Mouse (Mus musculus): ENCODE measurements around the gene Cfap45.

Gene Cfap45

GRCm38 (mm10) chr1:172518013-172518412 is 2.6 kb upstream of the Cfap45 start:
- DNase-seq (ENCODE audit: low read depth, low spot score), result peak; percentile 59

- DNase-seq (ENCODE audit: low read depth, low spot score), result no peak
These were observed 957 bp upstream of the Cfap45 start for GRCm38 (mm10) chr1:172519644-172520043.

DNA sequence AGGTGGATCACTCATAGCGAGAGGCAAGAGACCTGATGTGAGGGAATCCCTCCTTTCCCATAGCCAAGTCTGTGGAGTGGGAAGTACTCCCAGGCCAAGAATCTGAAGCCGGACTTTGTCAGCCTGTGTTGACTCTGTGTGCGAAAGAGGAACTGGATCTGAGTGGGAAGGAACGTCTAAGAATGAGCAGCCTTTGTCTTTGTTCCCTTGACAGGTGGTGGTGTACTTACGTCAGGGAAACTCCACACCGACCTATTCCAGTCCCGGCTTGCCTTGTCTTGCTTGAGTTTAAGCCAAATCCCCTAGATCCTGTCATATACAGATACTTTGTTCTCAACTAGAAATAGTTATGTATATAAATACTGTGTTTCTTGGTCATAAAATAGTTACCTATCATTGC is 1.9 kb downstream of the Cfap45 start:
- DNase-seq (ENCODE audit: low read depth, low spot score), result peak; percentile 42

DNA sequence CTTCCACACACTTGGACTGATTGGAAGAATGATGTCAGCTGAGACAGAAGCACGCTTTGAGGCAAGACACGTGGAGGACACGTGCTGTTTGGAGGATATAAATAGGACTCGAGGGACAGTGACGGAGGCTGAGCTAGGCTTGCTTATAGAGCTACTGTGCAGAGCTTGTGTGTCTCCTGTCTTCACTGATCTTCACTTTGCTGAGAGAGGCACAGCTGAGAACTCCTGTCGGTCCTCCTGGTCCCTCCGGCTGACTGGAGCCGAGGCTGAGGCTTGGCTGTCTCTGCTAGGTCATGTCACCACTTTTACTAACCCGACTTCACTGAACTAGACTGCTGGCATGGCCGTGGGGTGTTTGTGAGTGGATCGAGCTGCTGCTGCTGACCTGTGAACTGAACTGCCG is 3.1 kb downstream of the Cfap45 start:
- no peak for DNase-seq (ENCODE audit: low read depth, low spot score)

- peak; percentile 83 for DNase-seq (ENCODE audit: low read depth, low spot score)
These were observed 4.6 kb downstream of the Cfap45 start for GRCm38 (mm10) chr1:172525027-172525764.

DNA sequence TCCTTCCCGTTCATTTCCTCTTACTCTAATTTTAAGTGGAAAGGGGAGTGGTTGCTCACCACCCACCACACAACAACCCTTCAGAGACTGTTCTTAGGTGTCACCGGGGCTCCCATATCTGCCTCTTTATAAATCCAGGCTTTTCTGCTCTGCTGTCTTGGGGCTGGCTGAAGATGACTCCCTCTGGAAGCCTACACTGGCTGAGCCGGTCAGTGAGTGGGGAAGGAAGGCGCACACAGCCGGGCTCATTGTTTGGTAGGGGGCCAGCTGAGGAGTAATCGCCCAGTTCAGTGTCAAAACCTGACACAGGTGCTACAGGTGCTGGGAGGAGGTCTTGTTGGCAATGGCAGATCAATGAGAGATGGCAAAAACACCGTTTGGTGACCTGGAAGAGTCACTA is 5.4 kb downstream of the Cfap45 start:
- no peak for DNase-seq (ENCODE audit: low read depth, low spot score)

- DNase-seq (ENCODE audit: low read depth, low spot score), result no peak
These were observed 5.9 kb downstream of the Cfap45 start for GRCm38 (mm10) chr1:172526380-172527081.

DNA sequence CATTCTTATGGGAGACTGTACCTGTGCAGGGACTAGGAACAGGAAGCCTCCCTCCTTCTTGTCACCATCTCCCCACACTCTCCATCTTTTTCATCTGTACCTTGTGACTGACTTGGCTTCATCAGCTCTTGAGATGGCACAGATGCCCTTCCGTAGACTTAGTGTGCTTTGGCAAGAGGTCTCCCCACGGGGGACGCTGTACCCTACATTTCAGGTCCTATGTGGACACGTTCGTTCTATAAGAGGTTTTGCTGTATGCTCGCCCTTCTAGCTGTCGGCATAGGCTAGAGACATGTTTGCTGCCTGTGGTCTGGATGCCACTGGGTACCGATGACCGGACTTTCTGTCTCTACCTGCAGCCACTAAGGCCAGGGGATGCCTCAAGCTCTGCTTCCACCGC is 6.8 kb downstream of the Cfap45 start:
- no peak for DNase-seq (ENCODE audit: low read depth, low spot score)

GRCm38 (mm10) chr1:172528701-172529100 is 8.1 kb downstream of the Cfap45 start:
- peak; percentile 88 for DNase-seq (ENCODE audit: low read depth, low spot score)

DNA sequence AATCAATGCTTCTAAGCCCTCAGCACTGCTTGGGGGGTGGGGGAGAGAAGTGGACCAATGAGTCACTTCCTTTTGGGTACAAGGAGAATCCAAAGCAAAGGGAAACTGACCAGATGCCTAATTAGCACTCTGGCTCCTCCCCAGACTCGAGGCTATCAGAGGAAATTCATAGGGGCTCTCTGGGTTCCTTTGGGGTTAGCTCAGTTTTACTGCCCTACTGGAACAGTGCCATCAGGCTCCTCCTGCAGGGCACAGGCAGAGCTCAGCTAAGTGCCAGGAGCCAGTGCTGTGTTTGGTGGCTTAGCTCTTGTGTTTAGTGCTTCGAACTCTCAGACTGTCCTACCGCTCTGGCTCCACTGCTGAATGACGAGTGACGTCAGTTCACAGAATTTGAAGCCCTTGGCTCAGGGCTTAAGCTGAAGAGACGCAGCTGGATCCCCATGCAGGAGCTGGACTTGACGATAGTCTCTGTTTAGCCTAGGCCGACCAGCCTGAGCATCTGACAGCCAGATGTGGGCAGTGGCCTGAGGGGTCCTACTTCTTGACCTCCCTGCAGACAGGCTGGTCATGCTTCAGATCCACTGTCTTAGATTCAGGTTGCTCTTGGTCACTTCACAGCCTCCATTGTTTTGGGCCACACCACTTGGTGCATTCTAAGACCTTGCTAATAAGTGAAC is 10.1 kb downstream of the Cfap45 start:
- DNase-seq (ENCODE audit: low read depth, low spot score), result no peak

- peak; percentile 80 for DNase-seq (ENCODE audit: low read depth, low spot score)
These were observed 11.9 kb downstream of the Cfap45 start for GRCm38 (mm10) chr1:172532551-172532950.

DNA sequence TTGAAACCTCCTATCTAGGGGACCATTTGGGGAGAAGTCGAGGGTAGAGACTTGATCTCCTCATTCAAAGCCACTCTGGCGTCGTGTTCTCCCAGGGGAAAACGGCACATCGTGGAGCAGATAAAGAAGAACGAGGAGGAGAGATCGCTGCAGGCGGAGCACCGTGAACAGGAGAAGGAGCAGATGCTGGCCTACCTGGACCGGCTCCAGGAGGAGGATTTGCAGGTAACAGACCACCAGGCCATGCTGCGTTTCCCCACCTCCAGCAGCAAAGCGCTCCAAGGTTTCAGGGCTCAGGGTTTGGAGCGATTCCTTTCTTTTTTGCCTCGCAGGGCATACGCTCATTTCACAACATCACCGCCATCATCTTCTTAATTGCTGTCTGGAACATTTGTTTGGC is 14.5 kb downstream of the Cfap45 start:
- no peak for DNase-seq (ENCODE audit: low read depth, low spot score)

DNA sequence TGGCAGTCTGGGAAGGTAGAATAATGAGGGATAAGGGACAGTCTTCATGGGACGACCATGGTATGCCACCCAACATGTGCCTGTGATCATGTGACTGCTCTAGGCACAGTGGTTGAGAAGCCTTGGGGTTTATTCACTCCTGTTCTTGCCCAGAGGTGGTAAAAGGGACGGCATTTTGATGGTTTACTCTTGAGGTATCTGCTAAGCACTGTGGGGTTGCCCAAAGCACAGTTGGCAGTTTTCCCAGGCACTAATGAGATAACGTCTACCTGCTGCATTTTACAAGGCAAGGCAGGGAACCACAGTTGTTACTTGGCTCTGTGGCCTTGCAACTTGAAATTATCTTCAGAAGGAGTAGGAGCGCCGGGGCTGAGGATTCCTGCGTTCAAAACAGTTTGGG is 19.2 kb downstream of the Cfap45 start:
- DNase-seq (ENCODE audit: low read depth, low spot score), result no peak

- no peak for DNase-seq (ENCODE audit: low read depth, low spot score)
These were observed 19.8 kb downstream of the Cfap45 start for GRCm38 (mm10) chr1:172540283-172540820.

DNA sequence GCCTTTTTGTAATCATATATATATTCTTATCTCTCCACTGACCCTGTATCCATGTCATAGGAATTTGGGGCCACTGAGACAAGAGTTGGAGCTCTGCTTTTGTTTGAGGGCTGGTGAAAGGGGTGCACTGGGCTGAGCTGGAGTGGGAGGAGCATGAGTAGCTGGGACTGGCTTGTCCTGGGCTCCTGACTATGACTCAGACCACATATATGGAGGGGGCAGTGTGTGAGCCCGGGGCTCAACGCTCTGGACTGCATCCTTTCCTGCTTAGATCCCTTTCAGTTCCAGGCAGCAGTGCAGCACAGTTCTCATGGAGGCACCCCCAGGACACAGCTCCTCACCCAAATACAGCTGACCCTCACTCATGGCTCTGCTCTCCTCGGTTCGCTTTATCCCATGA is 25.5 kb downstream of the Cfap45 start:
- no peak for DNase-seq (ENCODE audit: low read depth, low spot score)

DNA sequence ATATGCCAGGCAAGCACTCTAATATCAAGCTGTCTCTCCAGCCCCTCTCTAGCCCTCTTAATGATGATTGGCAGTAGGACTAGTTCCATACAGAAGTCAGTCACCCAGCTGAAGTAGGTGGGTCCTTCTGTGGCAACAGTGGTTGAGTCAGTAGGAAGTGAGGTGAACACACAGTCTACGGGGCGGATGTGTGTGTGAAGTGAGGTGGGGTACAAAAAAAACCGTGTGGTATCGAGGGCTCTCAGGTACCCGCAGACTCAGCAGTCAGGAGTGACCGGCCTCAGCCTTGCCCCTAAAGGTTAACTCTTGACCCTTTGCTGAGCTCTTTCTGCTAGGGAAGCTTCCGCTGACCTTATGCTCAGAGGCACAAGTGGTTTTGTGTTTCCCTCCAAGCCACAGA is 27.9 kb downstream of the Cfap45 start:
- DNase-seq (ENCODE audit: low read depth, low spot score), result no peak

GRCm38 (mm10) chr1:172549314-172549713 is 28.7 kb downstream of the Cfap45 start:
- no peak for DNase-seq (ENCODE audit: low read depth, low spot score)

- no peak for DNase-seq (ENCODE audit: low read depth, low spot score)
These were observed 29.1 kb downstream of the Cfap45 start for GRCm38 (mm10) chr1:172549717-172550116.

GRCm38 (mm10) chr1:172550551-172550951 is 29.9 kb downstream of the Cfap45 start:
- DNase-seq (ENCODE audit: low read depth, low spot score), result peak; percentile 72

- no peak for DNase-seq (ENCODE audit: low read depth, low spot score)
These were observed 30.4 kb downstream of the Cfap45 start for GRCm38 (mm10) chr1:172551009-172551408.

- no peak for DNase-seq (ENCODE audit: low read depth, low spot score)
These were observed 32.0 kb downstream of the Cfap45 start for GRCm38 (mm10) chr1:172552623-172553022.

GRCm38 (mm10) chr1:172555638-172556037 is 35.0 kb downstream of the Cfap45 start, which contains the start of gene Vsig8:
Vsig8 (plus strand) TSS chr1:172555938.
- DNase-seq (ENCODE audit: low read depth, low spot score), result no peak

All from ZHBTc4 (cell line).